Mouse (Mus musculus) hindbrain, embryonic 11.5 days (tissue): ENCODE data around the gene 4930404N11Rik. TPM values are rescaled to one million over a fixed set of nuclear protein-coding genes. Genes with fewer than 3 reads are reported as not detected.
A peak's percentile ranks its signal among the peaks of the same experiment; 100 is the strongest.

Experiments used
- ATAC-seq: fragments of 200-750 bp; cut with Nextera tagmentation; 2 replicates; pipeline ENCODE4 v1.8.0; 2017; ENCODE audit warnings: mild to moderate bottlenecking, moderate TSS enrichment, moderate library complexity; ENCODE audit not compliant: low FRiP score
- DNase-seq: peaks from one replicate; pipeline ENCODE4 v3.0.0-alpha.2; 2015; ENCODE audit warnings: low spot score
- H3K27ac ChIP-seq: fragments of 300-500 bp; sonication (generic); 2 replicates; pipeline ENCODE4 v1.5.1; 2014; ENCODE audit warnings: mild to moderate bottlenecking, low read depth, low read length
- H3K27me3 ChIP-seq: fragments of 300-500 bp; sonication (generic); 2 replicates; pipeline ENCODE4 v1.6.1; 2014; ENCODE audit warnings: mild to moderate bottlenecking, low read length, moderate library complexity, mixed read lengths; ENCODE audit not compliant: control insufficient read depth, insufficient read depth
- H3K36me3 ChIP-seq: fragments of 300-500 bp; sonication (generic); 2 replicates; pipeline ENCODE4 v1.6.1; 2014; ENCODE audit warnings: mild to moderate bottlenecking, low read length, moderate library complexity, mixed read lengths; ENCODE audit not compliant: control insufficient read depth, insufficient read depth
- H3K4me1 ChIP-seq: fragments of 300-500 bp; sonication (generic); replicated peaks from 2 replicates; pipeline ENCODE4 v1.6.1; 2014; ENCODE audit warnings: low read length, mixed read lengths; ENCODE audit not compliant: control insufficient read depth, insufficient read depth
- H3K4me2 ChIP-seq: fragments of 300-500 bp; sonication (generic); replicated peaks from 2 replicates; pipeline ENCODE4 v1.6.1; 2014; ENCODE audit warnings: mild to moderate bottlenecking, low read depth, low read length
- H3K4me3 ChIP-seq: fragments of 300-500 bp; sonication (generic); 2 replicates; pipeline ENCODE4 v1.5.1; 2014; ENCODE audit warnings: low read depth, low read length
- H3K9ac ChIP-seq: fragments of 300-500 bp; sonication (generic); 2 replicates; pipeline ENCODE4 v1.6.1; 2014; ENCODE audit warnings: low read depth, low read length
- H3K9me3 ChIP-seq: fragments of 300-500 bp; sonication (generic); 2 replicates; pipeline ENCODE4 v1.6.1; 2016; ENCODE audit warnings: low read length; ENCODE audit not compliant: control insufficient read depth
- WGBS: fragments of 180-500 bp; shearing (Covaris S2); extraction: QIAGEN DNeasy Blood & Tissue Kit; methylation state at CpG from one replicate; pipeline ENCODE4 v1.1.7; 2014; 5-methylcytosine and 5-hydroxymethylcytosine counted together
- polyA plus RNA-seq: library from polyadenylated mRNA; unstranded; fragments of >200 nt; fragmentation: Nextera tagmentation; extraction: Ambion mirVana; gene quantifications from 2 replicates; pipeline ENCODE4 v1.2.1, GENCODE M21; 2014

The 4930404N11Rik gene
- polyA plus RNA-seq, 1 experiment from 2014 or later = not detected

DNA sequence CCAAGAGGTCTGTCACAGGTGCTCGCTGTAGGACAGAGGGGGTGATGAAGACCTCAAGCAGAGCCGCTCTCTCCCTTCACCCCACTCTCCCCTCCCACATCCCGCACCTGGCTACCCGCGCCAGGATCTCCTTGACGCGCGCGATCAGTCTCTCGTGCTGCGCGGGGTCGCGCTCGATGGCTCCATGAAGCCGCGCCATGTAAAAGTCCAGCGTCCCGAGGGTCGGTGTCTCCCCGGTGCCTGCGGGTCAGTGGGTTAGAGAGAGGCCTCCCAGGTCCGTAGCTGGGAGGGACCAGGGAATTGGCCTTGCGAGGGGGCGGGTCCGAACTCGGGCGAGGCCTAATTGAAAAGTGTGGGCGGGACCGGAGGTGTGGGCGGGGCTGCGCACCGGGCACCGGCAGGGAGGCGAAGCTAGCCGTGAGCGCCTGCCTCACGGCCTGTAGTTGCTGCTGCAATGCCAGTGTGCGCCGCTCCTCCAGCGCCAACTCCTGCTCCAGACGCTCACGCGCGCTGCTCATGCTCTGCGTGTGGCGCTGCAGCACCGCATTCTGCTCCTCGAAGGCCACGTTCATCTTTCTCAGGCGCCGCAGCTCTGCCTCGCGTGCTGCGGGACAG, 19.1 kb downstream of the 4930404N11Rik start:
- Histone ChIP-seq H3K4me2 (peak overlapping the region; percentile 36), H3K9ac (0 out of 2 replicates have a peak overlapping the region, but pooled peaks have one; percentile 11), H3K27me3 (peaks cover 40% of the 10 kb centered on the region), H3K4me3 (peak overlapping the region; percentile 14), H3K27ac (0 out of 2 replicates have a peak overlapping the region, but pooled peaks have one; percentile 24), H3K4me1 (peaks cover 16% of the 10 kb centered on the region; the same call in 1 of the 2 replicates), H3K36me3 (no peaks in the 10 kb centered on the region; the same call in 1 of the 2 replicates), H3K9me3 (no peaks in the 10 kb centered on the region)
- DNase-seq (peak; percentile 68), ATAC-seq (no peak)
- WGBS = 4% methylated on average over 53 of the region's 55 CpGs

DNA sequence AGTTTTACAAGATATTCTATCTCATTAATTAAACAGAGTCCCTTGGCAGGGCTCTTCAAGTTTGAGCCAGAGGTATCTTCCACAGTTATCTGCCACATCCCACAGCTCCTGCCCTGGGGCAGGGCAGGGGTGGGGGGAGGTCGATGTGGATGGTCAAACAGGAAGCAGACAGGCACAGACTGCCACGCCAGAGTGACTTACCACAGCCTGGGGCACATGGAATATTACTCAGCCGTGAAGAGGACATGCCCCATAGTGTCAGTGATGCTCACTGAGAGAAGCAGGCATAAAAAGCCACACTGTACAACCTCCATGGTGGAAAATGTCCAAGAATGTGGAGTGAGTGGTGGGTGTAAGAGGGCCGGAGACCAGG, 20.5 kb downstream of the 4930404N11Rik start:
- ATAC-seq (no peak), DNase-seq (no peak)
- peaks cover 13% of the 10 kb centered on the region; the same call in 1 of the 2 replicates for H3K4me1 ChIP-seq
- H3K4me3 ChIP-seq = no peak overlapping the region
- no peaks in the 10 kb centered on the region; the same call in 1 of the 2 replicates for H3K36me3 ChIP-seq
- no peak overlapping the region for H3K9ac ChIP-seq
- peaks cover 42% of the 10 kb centered on the region for H3K27me3 ChIP-seq
- no peaks in the 10 kb centered on the region for H3K9me3 ChIP-seq
- 90% methylated on average over 4 of the region's 4 CpGs for WGBS
- no peak overlapping the region for H3K27ac ChIP-seq
- no peak overlapping the region for H3K4me2 ChIP-seq

DNA sequence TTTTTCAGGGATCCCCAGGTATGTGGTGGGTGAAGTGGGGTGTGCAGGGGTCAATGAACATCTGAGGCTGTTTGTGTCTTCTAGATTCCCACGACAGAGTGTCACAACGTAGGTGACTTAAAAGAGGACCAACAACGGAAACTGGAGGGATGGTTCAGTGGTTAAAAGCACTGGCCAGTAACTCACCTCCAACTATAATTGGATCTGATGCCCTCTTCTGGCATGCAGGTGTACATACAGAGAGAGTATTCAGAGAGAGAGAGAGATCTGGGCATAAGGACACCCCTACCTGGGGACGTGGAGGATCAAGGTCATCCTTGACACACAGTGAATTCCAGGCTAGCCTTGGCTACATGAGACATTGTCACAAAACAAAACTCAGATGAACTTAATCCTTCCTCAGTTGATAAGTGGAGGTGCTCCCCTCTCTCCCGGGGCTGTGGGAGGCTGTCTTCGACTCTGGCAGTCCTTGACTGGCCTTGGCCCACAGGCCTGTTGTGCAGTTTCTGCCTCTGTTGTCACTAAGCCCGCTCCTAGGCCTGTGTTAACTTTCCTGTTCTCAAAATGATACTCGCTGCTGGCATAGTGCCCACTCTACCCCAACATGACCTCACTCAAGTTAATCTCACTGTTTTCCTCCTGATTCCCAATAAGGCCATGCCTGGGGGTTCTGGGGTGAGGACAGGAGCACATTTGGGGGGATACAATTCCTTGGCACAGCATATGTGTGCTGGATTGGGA, 21.0 kb downstream of the 4930404N11Rik start:
- no peak for ATAC-seq
- no peaks in the 10 kb centered on the region; the same call in 1 of the 2 replicates for H3K36me3 ChIP-seq
- H3K9me3 ChIP-seq = no peaks in the 10 kb centered on the region
- no peak overlapping the region for H3K4me2 ChIP-seq
- peaks cover 13% of the 10 kb centered on the region; the same call in 1 of the 2 replicates for H3K4me1 ChIP-seq
- no peak overlapping the region for H3K4me3 ChIP-seq
- H3K27ac ChIP-seq = no peak overlapping the region
- 60% methylated on average over 8 of the region's 8 CpGs for WGBS
- H3K9ac ChIP-seq = no peak overlapping the region
- H3K27me3 ChIP-seq = peaks cover 42% of the 10 kb centered on the region
- DNase-seq = no peak

DNA sequence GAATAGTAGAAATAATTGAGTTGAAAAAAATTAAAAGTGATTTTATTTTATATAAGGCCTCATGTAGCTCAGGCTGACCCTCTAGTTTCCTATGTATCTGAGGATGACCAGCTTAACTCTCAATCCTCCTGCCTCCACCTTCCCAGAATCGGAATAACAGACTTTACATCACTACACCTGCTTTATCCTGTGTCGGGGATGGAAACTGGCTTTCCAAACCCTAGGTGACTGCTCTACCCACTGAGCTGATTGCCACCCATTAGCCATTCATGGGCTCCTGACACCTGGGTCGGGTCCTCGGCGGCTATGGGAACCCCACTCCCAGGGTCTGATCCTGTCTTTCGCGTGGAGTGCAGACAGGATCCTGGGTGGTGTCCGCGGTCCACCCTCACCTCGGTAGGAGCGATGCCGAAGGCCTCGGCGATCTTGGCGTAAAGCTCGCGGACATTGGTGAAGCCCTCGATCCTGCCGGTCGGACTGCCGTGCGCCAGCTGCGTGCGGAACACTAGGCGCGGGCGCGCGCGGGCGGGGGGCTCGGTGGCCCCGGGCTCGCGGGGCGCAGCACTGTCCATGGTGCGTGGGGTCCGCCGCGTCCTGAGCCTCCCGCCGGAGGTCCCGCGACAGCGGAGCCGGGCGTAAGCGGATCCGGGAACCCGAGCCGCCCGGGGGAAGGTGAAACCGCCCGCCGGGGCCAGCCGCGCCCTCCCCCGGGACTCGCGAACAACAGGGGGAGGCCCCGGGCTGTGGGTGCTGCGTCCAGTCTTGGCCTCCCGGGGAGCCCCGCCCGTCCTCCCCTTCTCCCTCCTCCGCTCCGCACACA, 22.7 kb downstream of the 4930404N11Rik start, which contains the start of gene Gipc3:
Gipc3 (minus strand) TSS at position 581 of the 820 bp plus-strand sequence.
- H3K27me3 ChIP-seq = peaks cover 42% of the 10 kb centered on the region
- WGBS = 4% methylated on average over 62 of the region's 67 CpGs

DNA sequence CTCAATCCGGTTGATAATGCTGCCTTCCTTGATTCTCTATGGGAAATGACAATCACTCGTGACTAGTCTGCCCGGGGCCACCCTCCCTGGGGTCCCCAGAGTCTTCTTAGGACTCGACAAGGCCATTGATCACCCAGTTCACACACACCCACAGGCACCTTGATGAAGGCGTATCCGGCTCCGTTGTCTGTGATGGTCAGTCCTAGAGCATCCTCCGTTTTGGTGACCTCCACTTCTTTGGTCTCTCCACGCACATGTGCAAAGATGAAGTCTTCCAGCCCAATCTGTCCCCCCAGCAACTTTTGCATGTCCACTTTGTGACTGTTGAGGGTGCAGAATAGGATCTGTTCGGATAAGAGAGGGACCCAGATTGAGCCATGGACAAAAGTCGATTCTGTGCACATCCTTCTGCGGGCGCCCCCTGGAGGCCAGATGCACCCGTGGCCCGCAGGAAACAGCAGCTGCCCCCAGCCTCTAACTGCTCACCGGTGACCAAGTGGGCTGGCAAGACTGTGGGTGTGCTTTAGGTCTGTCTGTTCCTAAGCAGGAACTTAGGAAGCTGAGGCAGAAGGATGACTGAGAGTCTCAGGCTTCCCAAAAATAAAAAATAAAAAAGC, 24.2 kb downstream of the 4930404N11Rik start:
- Histone ChIP-seq H3K9ac (no peak overlapping the region), H3K27me3 (peaks cover 41% of the 10 kb centered on the region), H3K4me2 (no peak overlapping the region), H3K4me3 (no peak overlapping the region), H3K4me1 (peaks cover 3% of the 10 kb centered on the region; the same call in 1 of the 2 replicates), H3K36me3 (no peaks in the 10 kb centered on the region; the same call in 1 of the 2 replicates), H3K27ac (no peak overlapping the region), H3K9me3 (no peaks in the 10 kb centered on the region)
- peak; percentile 85 for DNase-seq
- 32% methylated on average over 16 of the region's 16 CpGs for whole genome bisulfite sequencing
- no peak for ATAC-seq

More for the DNA sequence above, 22.7 kb downstream of the 4930404N11Rik start, which contains the start of gene Gipc3:
- Histone ChIP-seq H3K9me3 (no peaks in the 10 kb centered on the region), H3K4me3 (peak within 1 kb of the TSS; percentile 30), H3K4me2 (peak within 1 kb of the TSS; percentile 65), H3K36me3 (no peaks in the 10 kb centered on the region; the same call in 1 of the 2 replicates), H3K4me1 (peaks cover 6% of the 10 kb centered on the region; the same call in 1 of the 2 replicates), H3K27ac (no peak within 1 kb of the TSS), H3K9ac (peak within 1 kb of the TSS; percentile 50)
- ATAC-seq = no peak
- no peak for DNase-seq

DNA sequence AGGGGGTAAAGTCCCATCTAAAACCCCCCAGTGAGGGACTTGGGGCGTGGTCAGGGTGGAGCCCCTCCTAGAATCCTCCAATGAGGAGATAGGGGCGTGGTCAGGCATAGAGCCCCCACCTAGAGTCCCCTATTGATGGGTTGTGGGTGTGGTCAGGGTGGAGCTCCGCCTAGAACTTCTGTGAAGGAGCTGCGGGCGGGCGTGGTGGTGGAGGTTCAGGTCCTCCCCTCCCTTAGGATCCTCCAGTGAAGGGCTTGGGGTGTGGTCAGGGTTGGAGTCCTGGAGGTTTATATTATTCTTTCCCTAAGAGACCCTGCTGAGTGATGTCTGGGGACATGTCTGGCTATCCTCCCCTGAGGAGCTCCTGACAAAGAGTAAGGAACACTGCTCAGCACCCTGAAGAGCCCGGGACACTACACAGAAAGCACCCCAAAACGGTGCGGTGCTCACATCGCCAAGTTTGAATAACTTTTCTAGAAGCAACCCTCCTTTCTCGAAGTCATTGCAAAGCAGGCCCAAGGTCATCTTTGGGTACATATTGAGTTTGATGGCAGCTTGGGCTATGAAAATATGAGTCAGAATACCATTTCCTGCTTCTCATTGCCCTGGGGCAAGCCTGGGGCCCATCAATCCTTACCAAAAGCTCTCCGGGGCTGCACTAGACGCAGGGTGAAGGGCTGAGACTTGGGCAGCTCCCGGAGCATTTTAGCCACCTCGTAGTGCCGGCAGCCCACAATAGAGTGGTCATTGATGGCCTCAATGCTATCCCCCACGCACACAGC, 24.9 kb downstream of the 4930404N11Rik start:
- Histone ChIP-seq H3K4me3 (no peak overlapping the region), H3K4me2 (no peak overlapping the region), H3K27ac (no peak overlapping the region), H3K9ac (no peak overlapping the region), H3K4me1 (peaks cover 3% of the 10 kb centered on the region), H3K36me3 (no peaks in the 10 kb centered on the region; the same call in 1 of the 2 replicates), H3K27me3 (peaks cover 41% of the 10 kb centered on the region), H3K9me3 (no peaks in the 10 kb centered on the region)
- ATAC-seq (no peak), DNase-seq (no peak)
- WGBS = 38% methylated on average over 15 of the region's 17 CpGs

DNA sequence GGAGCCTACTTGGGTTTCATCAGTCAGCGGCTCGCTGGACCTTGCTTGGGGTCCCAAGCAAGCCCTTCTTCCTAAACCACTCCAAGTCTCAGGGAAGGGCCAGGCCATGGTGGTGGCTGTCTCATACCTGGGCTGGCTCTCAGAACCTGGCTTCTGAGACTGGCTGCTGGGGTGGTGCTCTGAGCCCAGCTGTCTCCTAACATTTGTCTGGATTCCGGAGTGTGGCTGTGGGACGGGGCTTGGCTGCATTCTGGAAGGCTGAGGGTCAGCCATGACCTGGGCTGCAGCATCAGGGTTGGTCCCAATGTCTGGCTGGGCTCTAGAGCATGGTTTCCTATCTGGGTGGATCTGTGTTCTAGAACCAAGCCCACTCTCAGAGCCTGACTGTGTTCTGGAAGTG, 29.1 kb downstream of the 4930404N11Rik start:
- H3K27ac ChIP-seq = no peak overlapping the region

More for the DNA sequence above, 29.1 kb downstream of the 4930404N11Rik start:
- DNase-seq (no peak), ATAC-seq (no peak)
- Histone ChIP-seq H3K4me1 (no peaks in the 10 kb centered on the region; the same call in none of the 2 replicates), H3K4me3 (no peak overlapping the region), H3K9me3 (no peaks in the 10 kb centered on the region), H3K4me2 (no peak overlapping the region), H3K27me3 (peaks cover 21% of the 10 kb centered on the region), H3K36me3 (no peaks in the 10 kb centered on the region), H3K9ac (no peak overlapping the region)
- WGBS = 92% methylated on average over 4 of the region's 4 CpGs
